10 mouse cellular contexts compared by ENCODE assay signal in the genomic region with DNA sequence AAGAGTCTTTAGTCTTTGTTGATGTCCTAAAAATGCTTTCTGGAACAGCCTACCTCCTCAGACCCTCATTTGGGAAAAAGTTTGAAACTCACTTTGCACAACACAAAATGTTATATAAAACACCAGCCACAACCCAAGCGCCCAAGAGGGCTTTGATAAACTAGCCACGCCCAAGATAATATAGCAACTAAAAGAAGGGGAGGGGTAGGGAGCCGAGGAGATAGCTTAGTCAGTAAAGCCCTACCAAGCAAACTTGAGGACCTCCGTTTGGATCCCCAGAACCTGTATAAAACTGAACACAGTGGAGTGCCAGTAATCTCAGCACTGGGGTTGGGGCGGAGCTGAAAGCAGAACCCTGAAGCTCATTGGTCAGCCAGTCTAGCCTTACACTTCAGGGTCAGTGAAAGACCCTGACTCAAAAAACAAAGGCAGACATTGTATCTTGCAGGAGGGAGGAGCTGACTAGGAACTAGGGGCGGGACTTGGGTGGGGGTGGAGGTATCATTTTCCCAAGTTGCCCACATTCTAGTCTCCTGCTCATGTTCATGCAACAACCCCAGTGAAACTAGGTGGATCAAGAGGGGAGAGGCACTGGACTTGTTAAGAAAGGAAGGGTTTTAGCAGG. TPM values are rescaled to one million over a fixed set of nuclear protein-coding genes. Genes with fewer than 3 reads are reported as not detected.
DNase-seq lines count a peak whose midpoint lies in the region; ATAC-seq lines count a peak whose summit lies in the region.
"Had no signal": no experiment of that assay in that cellular context is flagged by ENCODE, and none has a peak within 500 bp of the region (broad histone marks: within the 10 kb centered on the region; RNA-seq: fewer than 3 reads in every experiment).

No protein-coding gene starts in this region.

- H3K9me3 ChIP-seq in heart, embryonic 11.5 days (replicated peaks; ENCODE audit: control insufficient read depth, low read length) = no peaks in the 10 kb centered on the region
- H3K9me3 ChIP-seq in liver, embryonic 16.5 days (replicated peaks; ENCODE audit: control insufficient read depth, low read length) = peaks cover 2% of the 10 kb centered on the region; the same call in 1 of the 2 replicates

- H3K27ac ChIP-seq in heart, embryonic 11.5 days (ENCODE audit: low read depth, low read length) = no peak overlapping the region
- H3K27ac ChIP-seq in liver, embryonic 16.5 days (ENCODE audit: low read length) = peak overlapping the region; percentile 50
- H3K27ac ChIP-seq: midbrain, embryonic 13.5 days had no signal

- no peaks in the 10 kb centered on the region for H3K27me3 ChIP-seq in heart, embryonic 11.5 days (ENCODE audit: control insufficient read depth, insufficient read depth, low read length)
- H3K27me3 ChIP-seq in liver, embryonic 16.5 days (ENCODE audit: control insufficient read depth, insufficient read depth, low read depth, low read length) = no peaks in the 10 kb centered on the region
- H3K27me3 ChIP-seq: midbrain, embryonic 13.5 days had no signal

- no peak for DNase-seq in heart, postnatal 4 days
- peak; percentile 80 for DNase-seq in embryo, embryonic 10 days (ENCODE audit: low spot score)
- DNase-seq in forelimb bud, embryonic 11.5 days (ENCODE audit: low read depth, low spot score) = peak; percentile 72
- no peak for DNase-seq in spleen, adult 12 weeks (ENCODE audit: low spot score)
- DNase-seq in kidney, adult 18-20 months = no peak
- DNase-seq in cerebellum, adult 9-10 months = no peak

- H3K4me3 ChIP-seq in heart, embryonic 11.5 days (ENCODE audit: low read depth, low read length) = no peak overlapping the region
- H3K4me3 ChIP-seq in liver, embryonic 16.5 days (ENCODE audit: low read depth, low read length) = peak overlapping the region; percentile 15

- peak overlapping the region; percentile 6; the same call in 1 of the 2 replicates for H3K4me2 ChIP-seq in heart, embryonic 11.5 days
- H3K4me2 ChIP-seq in liver, embryonic 16.5 days (ENCODE audit: low read depth, low read length) = peak overlapping the region; percentile 86

- WGBS in heart, embryonic 11.5 days (ENCODE audit: insufficient replicate concordance) = 43% methylated on average over 6 of the region's 6 CpGs
- WGBS in liver, embryonic 16.5 days (ENCODE audit: insufficient replicate concordance) = 23% methylated on average over 6 of the region's 6 CpGs

- H3K9ac ChIP-seq in heart, embryonic 11.5 days (ENCODE audit: low read depth, low read length) = no peak overlapping the region
- H3K9ac ChIP-seq in liver, embryonic 16.5 days (ENCODE audit: low read depth, low read length) = no peak overlapping the region; the same call in 1 of the 2 replicates
- H3K9ac ChIP-seq: midbrain, embryonic 13.5 days had no signal

- H3K36me3 ChIP-seq in heart, embryonic 11.5 days (ENCODE audit: control insufficient read depth, insufficient read depth, low read length) = no peaks in the 10 kb centered on the region
- no peaks in the 10 kb centered on the region for H3K36me3 ChIP-seq in liver, embryonic 16.5 days (ENCODE audit: control insufficient read depth, insufficient read depth)
- H3K36me3 ChIP-seq: midbrain, embryonic 13.5 days had no signal

- H3K4me1 ChIP-seq in heart, embryonic 11.5 days (ENCODE audit: control insufficient read depth, insufficient read depth, low read length) = peaks cover 17% of the 10 kb centered on the region
- peaks cover 30% of the 10 kb centered on the region for H3K4me1 ChIP-seq in liver, embryonic 16.5 days (ENCODE audit: control insufficient read depth, low read depth, low read length)

- ATAC-seq in heart, embryonic 11.5 days (replicated peaks; ENCODE audit: insufficient number of reproducible peaks, low FRiP score, low TSS enrichment) = peak; percentile 40; the same call in 1 of the 2 replicates
- ATAC-seq in liver, embryonic 16.5 days (ENCODE audit: low read depth) = peak; percentile 35
- ATAC-seq: inflammation-experienced regulatory T-cells, adult 6 months had no signal

RNA-seq across cellular contexts. Expression of gene Tgm2, which starts 6.6 kb away (rescaled TPM):
- 129 and 130 TPM in 2 replicates for polyA plus RNA-seq in heart, embryonic 11.5 days (2014; fragmentation: Nextera tagmentation; extraction: Ambion mirVana)
- 100 to 1,000 TPM; 254 to 273 TPM for total RNA-seq in heart, postnatal 4 days (2021)
- polyA plus RNA-seq in liver, embryonic 16.5 days (2015; fragmentation: Nextera tagmentation; extraction: Ambion mirVana) = 66.2 and 74.3 TPM in 2 replicates

Comparison
In these comparisons a context has a peak if more than half of its experiments do, and no peak if none do; other contexts are left out.
1. DNase-seq: peak in embryo, embryonic 10 days (single experiment) and forelimb bud, embryonic 11.5 days (single experiment); none in heart, postnatal 4 days (single experiment), spleen, adult 12 weeks (single experiment), kidney, adult 18-20 months (single experiment) and cerebellum, adult 9-10 months (single experiment).